Mouse (Mus musculus) CH12.LX (cell line): Measurements from ENCODE around the gene Commd1. TPM values are rescaled to one million over a fixed set of nuclear protein-coding genes. Genes with fewer than 3 reads are reported as not detected.

ENCODE experiments used
- DNase-seq: peaks from one replicate; pipeline ENCODE4 v3.0.0-alpha.2; 2013; ENCODE audit errors: extremely low read depth
- H3K27ac ChIP-seq: 2 replicates; pipeline ENCODE4 v1.5.1; 2012; ENCODE audit warnings: low read depth, mild to moderate bottlenecking, control low read depth, moderate library complexity; ENCODE audit not compliant: insufficient read depth
- H3K27me3 ChIP-seq: replicated peaks from 2 replicates; pipeline ENCODE3; 2012; ENCODE audit warnings: inconsistent platforms
- H3K36me3 ChIP-seq, 2 experiments: replicated peaks in 1 of 2; 2 replicates each; pipeline versions ENCODE3 to v1.6.1; 2012; ENCODE audit warnings: inconsistent platforms in 1 of 2, low read length in 1 of 2, mild to moderate bottlenecking in 1 of 2, mixed read lengths in 1 of 2, moderate library complexity in 1 of 2; ENCODE audit not compliant: control insufficient read depth in 1 of 2, insufficient read depth in 1 of 2
- H3K4me1 ChIP-seq, 2 experiments: 2 replicates each; pipeline ENCODE4 v1.6.1; 2012; ENCODE audit warnings: inconsistent platforms in 1 of 2, moderate library complexity in 1 of 2; ENCODE audit not compliant: insufficient read depth in 2 of 2, control insufficient read depth in 1 of 2
- H3K4me2 ChIP-seq: 2 replicates; pipeline ENCODE4 v1.6.1; 2012; ENCODE audit warnings: low read depth, mild to moderate bottlenecking, control low read depth; ENCODE audit not compliant: poor library complexity, insufficient read depth, severe bottlenecking
- H3K4me3 ChIP-seq, 3 experiments: fragments of 150-350 bp in 1 of 3; sonication (generic) in 1 of 3; replicated peaks in 1 of 3; 2 replicates each; pipeline versions ENCODE3 to v1.5.1; 2011 to 2012; ENCODE audit warnings: low read depth in 2 of 3, low read length in 2 of 3, mild to moderate bottlenecking in 2 of 3, moderate library complexity in 2 of 3, control low read depth in 1 of 3, improper control_type of control experiment in 1 of 3, inconsistent platforms in 1 of 3, mixed read lengths in 1 of 3; ENCODE audit not compliant: poor library complexity in 1 of 3
- H3K79me2 ChIP-seq: replicated peaks from 2 replicates; pipeline ENCODE4 v1.6.1; 2012; ENCODE audit warnings: mild to moderate bottlenecking, moderate library complexity; ENCODE audit not compliant: control insufficient read depth, poor library complexity, insufficient read depth, severe bottlenecking; ENCODE audit errors: extremely low read depth
- H3K9ac ChIP-seq: 2 replicates; pipeline ENCODE4 v1.6.1; 2012; ENCODE audit warnings: low read depth, mild to moderate bottlenecking, control low read depth, moderate library complexity; ENCODE audit not compliant: insufficient read depth
- H3K9me3 ChIP-seq: replicated peaks from 2 replicates; pipeline ENCODE3; 2012; ENCODE audit warnings: low read length, inconsistent platforms, mixed read lengths
- CTCF ChIP-seq, 2 experiments: IDR thresholded peaks in 1 of 2; conservative IDR thresholded peaks in 1 of 2; 2 replicates each; pipeline ENCODE4 v1.5.1; 2011 to 2012; ENCODE audit warnings: low read depth in 2 of 2, low read length in 2 of 2, improper control_type of control experiment in 1 of 2, inconsistent platforms in 1 of 2, mild to moderate bottlenecking in 1 of 2, moderate library complexity in 1 of 2
- EP300 ChIP-seq: IDR thresholded peaks from 2 replicates; pipeline ENCODE4 v1.6.1; 2011; ENCODE audit warnings: low read length, improper control_type of control experiment
- JUN ChIP-seq: IDR thresholded peaks from 2 replicates; pipeline ENCODE4 v1.6.1; 2011; ENCODE audit warnings: low read depth, mild to moderate bottlenecking, low read length, improper control_type of control experiment, moderate library complexity; ENCODE audit not compliant: insufficient read depth
- MAX ChIP-seq: IDR thresholded peaks from 2 replicates; pipeline ENCODE4 v1.6.1; 2011; ENCODE audit warnings: low read length, improper control_type of control experiment
- MEF2A ChIP-seq: IDR thresholded peaks from 2 replicates; pipeline ENCODE4 v1.6.1; 2014; ENCODE audit warnings: low read depth, mild to moderate bottlenecking, inconsistent platforms, low read length, improper control_type of control experiment, borderline replicate concordance
- SIN3A ChIP-seq: IDR thresholded peaks from 2 replicates; pipeline ENCODE4 v1.6.1; 2012; ENCODE audit warnings: low read length, improper control_type of control experiment, inconsistent platforms
- SMC3 ChIP-seq: IDR thresholded peaks from 2 replicates; pipeline ENCODE4 v1.6.1; 2011; ENCODE audit warnings: low read depth, low read length, improper control_type of control experiment
- USF1 ChIP-seq: IDR thresholded peaks from 2 replicates; pipeline ENCODE4 v1.6.1; 2014; ENCODE audit warnings: low read depth, mild to moderate bottlenecking, inconsistent platforms, low read length, improper control_type of control experiment
- ZKSCAN1 ChIP-seq: IDR thresholded peaks from 2 replicates; pipeline ENCODE4 v1.6.1; 2012; ENCODE audit warnings: low read depth, inconsistent platforms, low read length, improper control_type of control experiment, borderline replicate concordance
- ZMIZ1 ChIP-seq: IDR thresholded peaks from 2 replicates; pipeline ENCODE4 v1.6.1; 2012; ENCODE audit warnings: low read depth, mild to moderate bottlenecking, inconsistent platforms, low read length, improper control_type of control experiment
- ZNF384 ChIP-seq: IDR thresholded peaks from 2 replicates; pipeline ENCODE4 v1.6.1; 2012; ENCODE audit warnings: low read depth, low read length, improper control_type of control experiment, inconsistent platforms
- dilution Hi-C: fragments of 300-500 bp; cut with MboI; formaldehyde crosslinking; loops from 2 replicates; pipeline ENCODE4 v1.14.3; 2020; ENCODE audit warnings: low sequenced_read_pairs; ENCODE audit not compliant: extremely low pct_unique_long_range_greater_than_20kb, extremely low pct_ligation_motif_present
- in situ Hi-C: fragments of 300-500 bp; cut with MboI; formaldehyde crosslinking; loops from 3 replicates; pipeline ENCODE4 v1.14.3; 2019; ENCODE audit warnings: low sequenced_read_pairs, low pct_ligation_motif_present, low pct_unique_long_range_greater_than_20kb, mixed read lengths
- polyA plus RNA-seq: library from polyadenylated mRNA; unstranded; fragments of >175 nt; gene quantifications from 2 replicates; pipeline ENCODE4 v1.2.1, GENCODE M21; 2012; ENCODE audit warnings: low read depth; ENCODE audit not compliant: insufficient read length
- total RNA-seq, 2 experiments: library from RNA; depleted of rRNA; stranded (reverse); fragments of 300-350 nt in 1 of 2; fragments of >200 nt in 1 of 2; gene quantifications; 2 replicates each; pipeline ENCODE4 v1.2.3; 2012 to 2014

The Commd1 gene
- total and polyA plus RNA-seq, 3 experiments = 109 to 163 (median 113) TPM

DNA sequence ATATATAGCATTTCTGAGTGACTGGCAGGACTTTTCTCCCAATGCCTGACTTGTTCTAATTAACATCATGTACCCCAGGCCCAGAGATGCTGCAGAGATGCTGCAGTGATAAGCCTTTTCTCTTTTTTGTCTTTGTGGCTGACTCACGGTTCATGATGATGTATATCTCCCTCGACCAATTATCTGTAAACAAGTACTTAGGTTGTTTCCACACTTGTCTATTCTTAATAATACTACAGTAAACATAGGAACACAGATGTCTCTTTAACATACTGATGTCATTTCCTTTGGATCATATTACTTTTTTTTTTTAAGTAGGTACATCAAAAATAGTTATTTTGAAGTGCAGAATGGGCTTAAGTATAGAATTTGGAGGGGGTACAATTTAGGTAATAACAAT, 79.3 kb downstream of the Commd1 start:
- no peak for TF ChIP-seq MAX
- Histone ChIP-seq H3K36me3 (peaks cover 0 to 14% of the 10 kb centered on the region in 2 experiments), H3K4me1 (peaks cover 6 to 52% of the 10 kb centered on the region in 2 experiments), H3K79me2 (no peaks in the 10 kb centered on the region), H3K4me2 (no peak overlapping the region), H3K9me3 (peaks cover 2% of the 10 kb centered on the region), H3K4me3 (no peak overlapping the region), H3K27ac (no peak overlapping the region), H3K27me3 (no peaks in the 10 kb centered on the region), H3K9ac (no peak overlapping the region)
- dilution Hi-C loops = no loop called here
- in situ Hi-C loops = no loop called here
- no peak for DNase-seq

GRCm38 (mm10) chr11:22900041-22900440, 82.1 kb downstream of the Commd1 start:
- Histone ChIP-seq H3K36me3 (peaks cover 0 to 16% of the 10 kb centered on the region in 2 experiments), H3K4me1 (peaks cover 3 to 46% of the 10 kb centered on the region in 2 experiments; a peak in 2 of 4 replicates), H3K27me3 (no peaks in the 10 kb centered on the region), H3K9me3 (peaks cover 2% of the 10 kb centered on the region), H3K79me2 (no peaks in the 10 kb centered on the region), H3K4me3 (no peak overlapping the region), H3K27ac (no peak overlapping the region), H3K9ac (no peak overlapping the region), H3K4me2 (no peak overlapping the region)
- in situ Hi-C loops (no loop called here), dilution Hi-C loops (no loop called here)
- no peak for DNase-seq
- no peak for TF ChIP-seq SIN3A

GRCm38 (mm10) chr11:22897642-22898041, 84.5 kb downstream of the Commd1 start:
- H3K27me3 ChIP-seq = peaks cover 12% of the 10 kb centered on the region
- no peak overlapping the region for H3K9ac ChIP-seq
- H3K79me2 ChIP-seq = no peaks in the 10 kb centered on the region
- no peak overlapping the region for H3K27ac ChIP-seq
- DNase-seq = no peak
- H3K36me3 ChIP-seq = peaks cover 0 to 16% of the 10 kb centered on the region in 2 experiments
- in situ Hi-C loops = no loop called here
- H3K4me3 ChIP-seq = no peak overlapping the region
- H3K4me1 ChIP-seq = peaks cover 7 to 33% of the 10 kb centered on the region in 2 experiments; a peak in 2 of 4 replicates
- TF ChIP-seq CTCF (conservative IDR thresholded peaks at IDR 0.05 in 1 of 2, IDR thresholded peaks at IDR 0.05 in 1 of 2; ENCODE audit: low read depth in 2 of 2, low read length in 2 of 2) (no peak), MEF2A (no peak), JUN (no peak), SIN3A (no peak)
- H3K4me2 ChIP-seq = no peak overlapping the region
- peaks cover 2% of the 10 kb centered on the region for H3K9me3 ChIP-seq
- dilution Hi-C loops = no loop called here

DNA sequence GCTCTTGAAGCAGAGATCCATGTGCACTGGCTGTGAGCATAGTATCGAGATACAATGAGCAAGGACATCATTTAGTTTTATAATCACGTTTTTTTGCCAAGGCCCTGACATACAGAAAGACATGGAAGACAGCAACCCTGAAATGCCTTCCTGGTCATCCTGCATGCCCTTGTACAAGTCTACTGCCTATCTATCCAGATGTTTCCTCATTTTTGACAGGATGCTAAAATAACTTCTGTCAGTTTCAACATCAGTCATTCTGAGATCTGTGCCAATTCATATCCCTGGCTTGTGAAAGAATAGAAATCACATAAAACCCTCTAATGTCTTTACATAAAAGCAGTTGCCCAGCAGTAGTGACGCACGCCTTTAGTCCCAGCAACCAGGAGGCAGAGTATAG, 85.1 kb downstream of the Commd1 start:
- in situ Hi-C loops = no loop called here
- peaks cover 7 to 39% of the 10 kb centered on the region in 2 experiments; a peak in 3 of 4 replicates for H3K4me1 ChIP-seq

More for the DNA sequence above, 85.1 kb downstream of the Commd1 start:
- DNase-seq = no peak
- H3K27me3 ChIP-seq = peaks cover 16% of the 10 kb centered on the region
- H3K9me3 ChIP-seq = peaks cover 2% of the 10 kb centered on the region
- H3K4me3 ChIP-seq = no peak overlapping the region
- no peak for TF ChIP-seq SMC3
- TF ChIP-seq ZKSCAN1 = no peak
- no peak for TF ChIP-seq USF1
- TF ChIP-seq ZNF384 = no peak
- TF ChIP-seq ZMIZ1 = no peak
- peak; percentile 8; the same call in 1 of the 2 replicates for TF ChIP-seq EP300
- H3K9ac ChIP-seq = no peak overlapping the region
- no peak overlapping the region for H3K27ac ChIP-seq
- H3K36me3 ChIP-seq = peaks cover 0 to 16% of the 10 kb centered on the region in 2 experiments
- H3K4me2 ChIP-seq = no peak overlapping the region
- dilution Hi-C loops = no loop called here
- H3K79me2 ChIP-seq = no peaks in the 10 kb centered on the region
